Mouse (Mus musculus) forelimb bud, embryonic 11.5 days (tissue): ENCODE measurements around the gene Fbxo34.

Experiments
- DNase-seq: peaks from one replicate; pipeline ENCODE4 v3.0.0-alpha.2; 2012; ENCODE audit warnings: low read depth, low spot score

The Fbxo34 gene

DNA sequence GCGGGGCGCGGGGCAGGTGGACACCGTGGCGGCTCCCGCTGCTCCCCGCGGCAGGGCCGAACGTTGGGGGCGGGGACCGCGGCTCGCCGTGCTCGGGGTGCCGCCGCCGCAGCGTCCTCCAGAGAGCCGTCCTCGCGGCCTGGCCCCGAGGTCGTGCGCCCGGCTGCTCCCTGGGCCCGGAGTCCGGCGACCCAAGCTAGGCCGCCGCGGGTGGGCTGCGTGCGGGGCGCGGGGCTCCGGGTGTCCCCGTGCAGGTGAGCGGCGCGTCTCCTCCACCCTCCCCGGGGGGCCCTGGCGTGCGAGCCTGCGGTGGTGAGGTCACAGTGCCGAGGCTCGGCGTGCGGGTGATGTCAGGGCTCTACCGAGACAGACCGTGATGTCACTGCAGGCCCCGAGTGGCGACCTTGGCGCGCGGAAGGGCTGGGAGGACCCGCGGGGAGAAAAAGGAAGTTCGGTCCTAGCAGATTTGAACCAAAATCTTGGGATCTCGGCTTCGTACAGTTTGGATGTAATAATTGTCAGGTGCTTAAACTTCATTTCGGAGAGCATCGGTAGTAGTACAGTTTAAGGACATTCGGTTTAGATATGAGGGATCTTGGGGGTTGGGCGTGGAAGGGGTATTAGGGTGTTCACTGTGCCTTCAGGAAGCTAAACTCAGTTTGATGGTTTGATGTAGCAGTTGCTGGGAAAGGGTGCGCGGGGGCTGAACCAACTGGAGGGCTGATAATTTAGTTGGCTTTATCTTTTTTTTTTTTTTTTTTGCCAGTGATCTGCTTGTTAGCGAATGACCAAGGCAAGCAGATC lies 22.7 kb downstream of the Fbxo34 start:
- peak; percentile 48 for DNase-seq

DNA sequence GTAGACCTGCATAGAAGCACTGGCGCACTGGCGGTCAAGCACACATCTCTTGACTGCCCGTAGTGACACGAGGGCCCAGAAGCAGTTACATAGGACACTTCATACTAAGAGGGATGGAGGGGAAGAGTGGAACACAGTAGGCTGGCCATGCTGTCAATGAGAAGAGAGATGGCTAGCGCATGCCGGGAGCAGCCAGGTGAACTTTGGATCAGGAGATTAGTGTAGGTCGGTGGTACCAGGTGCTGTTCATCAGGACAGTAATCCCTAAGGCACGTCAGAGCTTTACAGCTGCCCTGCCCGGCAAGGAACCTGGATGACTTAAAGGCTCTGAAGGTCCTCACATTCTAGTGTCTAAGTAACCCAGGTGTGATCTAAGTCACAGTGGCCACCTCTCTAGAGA lies 23.7 kb downstream of the Fbxo34 start:
- no peak for DNase-seq

DNA sequence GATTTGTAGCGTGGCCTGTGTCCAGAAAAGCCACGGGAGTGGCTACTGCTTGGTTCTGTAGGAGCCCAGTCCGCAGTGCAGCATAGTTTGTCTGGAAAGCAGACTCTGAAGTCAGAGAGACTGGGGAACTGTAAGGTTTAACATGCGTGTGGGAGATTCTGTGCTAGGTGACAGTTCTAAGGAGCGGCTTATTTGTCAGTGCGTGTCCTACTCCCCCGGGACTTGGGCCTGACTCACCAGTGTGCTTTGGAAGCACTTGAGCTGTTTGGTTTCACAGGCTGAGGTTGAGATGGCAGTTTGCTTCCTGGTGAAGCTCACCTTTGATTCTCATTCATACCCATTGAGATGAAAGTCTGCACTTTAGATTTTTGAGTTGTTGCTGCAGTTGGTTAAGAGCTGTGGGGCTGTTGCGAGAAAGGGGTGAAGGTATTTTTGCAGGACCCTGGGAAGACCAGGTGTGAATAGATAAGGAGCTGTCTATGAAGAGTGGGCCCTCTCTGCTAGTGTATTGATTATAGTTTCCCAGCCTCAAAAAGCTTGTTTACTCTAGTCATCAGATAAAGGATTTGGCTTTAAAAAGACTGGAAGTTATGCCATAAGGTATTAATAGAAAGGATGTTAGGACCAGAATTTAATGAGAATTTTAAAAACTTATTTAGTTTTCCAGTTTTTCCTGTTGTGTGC lies 24.5 kb downstream of the Fbxo34 start:
- DNase-seq = no peak

- no peak for DNase-seq
Measured at GRCm38 (mm10) chr14:47476266-47476665, 26.0 kb downstream of the Fbxo34 start.

- no peak for DNase-seq
Measured at GRCm38 (mm10) chr14:47477711-47478110, 27.5 kb downstream of the Fbxo34 start.

DNA sequence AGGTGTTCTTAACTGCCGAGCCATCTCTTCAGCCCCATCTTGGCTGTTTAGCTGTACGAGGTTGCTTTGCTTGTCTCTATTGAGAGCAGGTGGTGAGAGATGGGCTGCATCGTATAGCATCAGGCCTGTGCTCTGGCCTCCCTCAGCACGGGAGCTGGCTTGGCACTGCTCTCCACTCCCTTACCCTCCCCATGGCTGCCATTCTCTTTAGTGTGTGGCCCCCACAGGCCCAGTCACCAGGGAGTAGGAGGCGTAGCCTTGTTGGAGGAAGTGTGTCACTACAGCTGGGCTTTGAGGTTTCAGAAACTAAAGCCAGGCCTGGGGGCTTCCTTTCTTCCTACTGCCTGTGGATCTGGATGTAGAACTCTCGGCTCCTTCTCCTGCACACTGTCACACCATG lies 32.0 kb downstream of the Fbxo34 start:
- no peak for DNase-seq

GRCm38 (mm10) chr14:47483099-47483498 lies 32.9 kb downstream of the Fbxo34 start:
- DNase-seq = no peak

- DNase-seq = peak; percentile 19
Measured at GRCm38 (mm10) chr14:47488732-47489131, 38.5 kb downstream of the Fbxo34 start.

- DNase-seq = peak; percentile 44
Measured at GRCm38 (mm10) chr14:47489310-47490097, 39.3 kb downstream of the Fbxo34 start.

GRCm38 (mm10) chr14:47490732-47491131 lies 40.5 kb downstream of the Fbxo34 start:
- DNase-seq = no peak

DNA sequence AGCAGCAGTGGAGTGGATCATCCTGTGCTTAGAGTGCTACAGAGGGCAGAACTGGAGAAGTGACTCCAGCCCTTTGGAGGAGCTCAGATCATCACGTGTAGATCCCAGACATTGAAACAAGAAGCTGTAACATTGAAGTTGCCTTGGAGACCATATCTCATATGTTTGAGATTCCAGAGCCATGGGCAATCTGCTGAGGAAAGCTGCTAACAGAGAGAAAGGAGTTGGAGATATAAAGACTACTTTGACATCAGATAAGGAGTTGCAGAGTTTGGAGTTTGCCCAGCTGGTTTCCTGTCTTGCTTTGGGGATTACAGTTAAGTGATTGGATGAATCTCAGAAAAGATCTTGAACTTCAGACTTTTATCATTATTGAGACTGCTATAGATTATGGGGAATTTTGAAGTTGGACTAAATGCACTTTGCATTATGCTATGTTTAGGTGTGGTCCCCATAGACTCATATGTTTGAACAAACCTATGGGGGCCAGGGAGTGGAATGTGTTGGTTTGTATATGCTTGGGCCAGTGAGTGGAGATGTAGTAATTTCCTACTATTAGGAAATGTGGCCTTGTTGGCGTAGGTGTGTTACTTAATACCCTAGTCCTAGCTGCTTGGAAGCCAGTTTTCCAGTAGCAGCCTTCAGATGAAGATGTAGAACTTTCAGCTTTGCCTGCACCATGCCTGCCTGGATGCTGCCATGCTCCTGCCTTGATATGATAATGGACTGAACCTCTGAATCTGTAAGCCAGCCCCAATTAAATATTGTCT lies 43.6 kb downstream of the Fbxo34 start:
- no peak for DNase-seq

- no peak for DNase-seq
Measured at GRCm38 (mm10) chr14:47495951-47496350, 45.7 kb downstream of the Fbxo34 start.

GRCm38 (mm10) chr14:47497166-47497565 lies 46.9 kb downstream of the Fbxo34 start:
- no peak for DNase-seq

GRCm38 (mm10) chr14:47498632-47499031 lies 48.4 kb downstream of the Fbxo34 start:
- no peak for DNase-seq

- DNase-seq = no peak
Measured at GRCm38 (mm10) chr14:47504036-47504435, 53.8 kb downstream of the Fbxo34 start.

DNA sequence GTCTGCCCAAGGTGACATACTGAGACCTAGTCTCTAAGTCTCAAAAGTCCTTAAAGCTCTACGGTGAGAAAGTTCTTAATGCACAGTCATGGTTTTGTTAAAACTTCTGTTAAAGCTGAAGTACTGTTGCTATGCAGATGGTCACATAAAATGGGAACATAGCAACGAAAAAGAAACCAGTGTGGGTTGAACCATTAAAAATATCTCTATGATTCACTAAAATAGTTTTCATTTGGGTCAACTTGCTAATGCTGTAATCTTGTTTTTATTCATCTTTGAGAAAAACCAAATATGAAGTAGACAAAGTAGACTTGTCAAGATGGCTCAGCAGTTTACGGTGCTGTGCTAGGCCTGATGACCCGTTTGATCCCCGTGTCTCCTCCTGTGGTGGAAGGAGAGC lies 56.5 kb downstream of the Fbxo34 start:
- no peak for DNase-seq

- DNase-seq = no peak
Measured at GRCm38 (mm10) chr14:47508035-47508434, 57.8 kb downstream of the Fbxo34 start.

- DNase-seq = no peak
Measured at GRCm38 (mm10) chr14:47510244-47510643, 60.0 kb downstream of the Fbxo34 start.

DNA sequence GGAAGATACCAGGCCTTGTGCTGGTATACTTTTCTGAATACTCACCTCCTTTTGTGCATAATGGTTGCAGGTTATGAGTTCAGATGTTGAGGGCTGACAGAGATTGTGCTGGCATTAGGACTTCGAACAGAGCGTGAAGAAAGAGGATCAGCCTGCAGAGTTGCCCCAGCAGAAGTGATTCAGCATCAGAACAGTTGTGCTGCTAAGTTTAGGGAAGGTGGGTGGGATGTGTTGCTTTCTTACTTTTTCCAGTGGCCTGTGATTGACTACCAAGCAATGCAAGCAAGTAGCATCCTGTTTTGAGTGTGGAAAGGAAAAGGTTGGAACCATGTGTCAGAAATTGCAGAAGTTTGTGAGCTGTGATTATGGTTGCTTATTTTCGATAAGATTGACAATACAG lies 63.4 kb downstream of the Fbxo34 start:
- DNase-seq = no peak

- DNase-seq = no peak
Measured at GRCm38 (mm10) chr14:47514816-47515453, 64.7 kb downstream of the Fbxo34 start.

DNA sequence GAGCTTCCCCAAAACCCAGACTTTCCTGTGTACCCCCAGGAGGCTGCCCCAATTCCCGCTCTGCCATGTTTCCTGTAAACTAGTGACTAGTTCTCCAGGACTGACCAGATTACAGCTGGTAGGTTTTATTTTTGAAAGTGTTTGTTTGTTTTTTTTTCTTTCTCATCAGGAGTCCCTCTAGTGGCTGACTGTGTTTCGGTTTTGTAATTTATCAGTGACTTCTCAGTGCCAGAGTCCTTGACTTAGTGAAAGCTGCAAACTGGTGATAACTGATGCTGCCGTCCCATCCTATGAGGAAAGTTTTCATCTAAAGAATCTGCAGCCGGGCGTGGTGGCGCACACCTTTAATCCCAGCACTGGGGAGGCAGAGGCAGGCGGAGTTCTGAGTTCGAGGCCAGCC lies 65.4 kb downstream of the Fbxo34 start:
- DNase-seq = no peak
